Mouse (Mus musculus) heart, adult 2 months (tissue): ENCODE measurements at regions not wholly inside any gene's neighbourhood (a gene's known extent, or its start where the extent isn't known, plus 50 kb on each side); places are given as distances from the start of the nearest gene placed in this dataset.

ENCODE experiments used
- DNase-seq, 2 experiments: peaks; one replicate each; pipeline ENCODE4 v3.0.0; 2021
- H3K27ac ChIP-seq: fragments of 200-600 bp; 2 replicates; pipeline ENCODE4 v1.8.1; 2022
- H3K27me3 ChIP-seq: fragments of 200-500 bp; 2 replicates; pipeline ENCODE4 v1.6.1; 2012; ENCODE audit warnings: mild to moderate bottlenecking, low read length, inconsistent platforms, mixed read lengths; ENCODE audit not compliant: control insufficient read depth, insufficient read depth
- H3K36me3 ChIP-seq: fragments of 200-500 bp; 2 replicates; pipeline ENCODE4 v1.6.1; 2012; ENCODE audit warnings: low read length, inconsistent platforms; ENCODE audit not compliant: control insufficient read depth, insufficient read depth
- H3K4me1 ChIP-seq: fragments of 200-500 bp; 2 replicates; pipeline ENCODE4 v1.6.1; 2011; ENCODE audit warnings: low read length; ENCODE audit not compliant: control insufficient read depth, insufficient read depth
- H3K4me3 ChIP-seq: fragments of 200-600 bp; 2 replicates; pipeline ENCODE4 v1.8.1; 2022
- H3K79me2 ChIP-seq: fragments of 200-500 bp; replicated peaks from 2 replicates; pipeline ENCODE4 v1.6.1; 2012; ENCODE audit warnings: mild to moderate bottlenecking, inconsistent platforms, low read length, moderate library complexity, mixed read lengths; ENCODE audit not compliant: control insufficient read depth, insufficient read depth
- H3K9ac ChIP-seq: fragments of 200-500 bp; 2 replicates; pipeline ENCODE4 v1.6.1; 2012; ENCODE audit warnings: low read depth, mild to moderate bottlenecking, control low read depth, inconsistent platforms, low read length, mixed read lengths
- CTCF ChIP-seq: fragments of 200-600 bp; IDR thresholded peaks from 2 replicates; pipeline ENCODE4 v1.8.1; 2022; ENCODE audit warnings: antibody characterized with exemption, mild to moderate bottlenecking, moderate library complexity
- EP300 ChIP-seq: fragments of 200-500 bp; IDR thresholded peaks from 2 replicates; pipeline ENCODE4 v1.6.1; 2011; ENCODE audit warnings: low read depth, low read length, control low read depth; ENCODE audit not compliant: insufficient read depth
- POLR2A ChIP-seq: fragments of 200-500 bp; IDR thresholded peaks from 2 replicates; pipeline ENCODE4 v1.6.1; 2011; ENCODE audit warnings: mild to moderate bottlenecking, low read depth, low read length, control low read depth; ENCODE audit not compliant: insufficient read depth
- WGBS: fragments of 180-500 bp; shearing (Covaris S2); methylation state at CpG from one replicate; pipeline ENCODE4 v1.1.7; 2018; 5-methylcytosine and 5-hydroxymethylcytosine counted together
- intact Hi-C: fragments of 180-260 bp; cut with DNase I; formaldehyde crosslinking; loops from one replicate; pipeline ENCODE4 v1.15.1; 2025

DNA sequence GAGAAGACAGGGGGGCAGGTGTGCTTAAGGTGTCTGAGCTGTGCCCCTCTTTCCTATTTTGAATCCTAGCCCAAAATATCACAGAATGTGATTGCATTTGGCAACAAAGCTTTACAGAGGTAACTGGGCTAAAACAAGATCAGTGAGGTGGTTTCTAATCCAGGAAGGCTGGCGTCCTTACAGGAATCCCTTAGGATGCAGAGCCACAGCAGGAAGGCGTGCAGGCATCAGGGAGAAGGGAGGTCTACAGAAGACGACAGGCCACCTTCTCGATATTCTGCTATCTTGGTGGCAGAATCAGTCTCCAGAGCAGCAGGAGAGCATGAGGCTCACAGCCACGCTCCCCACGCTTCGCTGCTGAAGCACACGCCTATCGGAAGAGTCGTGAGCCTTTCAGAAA lies 189.6 kb upstream of the Serp2 start:
- DNase-seq = no peak
- H3K27me3 ChIP-seq = no peaks in the 10 kb centered on the region
- WGBS = 87% methylated on average over 10 of the region's 10 CpGs
- no peak overlapping the region for H3K4me3 ChIP-seq
- H3K79me2 ChIP-seq = no peaks in the 10 kb centered on the region
- intact Hi-C loops = no loop called here
- H3K9ac ChIP-seq = no peak overlapping the region
- no peak overlapping the region for H3K27ac ChIP-seq
- H3K36me3 ChIP-seq = no peaks in the 10 kb centered on the region
- H3K4me1 ChIP-seq = no peaks in the 10 kb centered on the region
- TF ChIP-seq EP300 (no peak), POLR2A (no peak), CTCF (no peak)

DNA sequence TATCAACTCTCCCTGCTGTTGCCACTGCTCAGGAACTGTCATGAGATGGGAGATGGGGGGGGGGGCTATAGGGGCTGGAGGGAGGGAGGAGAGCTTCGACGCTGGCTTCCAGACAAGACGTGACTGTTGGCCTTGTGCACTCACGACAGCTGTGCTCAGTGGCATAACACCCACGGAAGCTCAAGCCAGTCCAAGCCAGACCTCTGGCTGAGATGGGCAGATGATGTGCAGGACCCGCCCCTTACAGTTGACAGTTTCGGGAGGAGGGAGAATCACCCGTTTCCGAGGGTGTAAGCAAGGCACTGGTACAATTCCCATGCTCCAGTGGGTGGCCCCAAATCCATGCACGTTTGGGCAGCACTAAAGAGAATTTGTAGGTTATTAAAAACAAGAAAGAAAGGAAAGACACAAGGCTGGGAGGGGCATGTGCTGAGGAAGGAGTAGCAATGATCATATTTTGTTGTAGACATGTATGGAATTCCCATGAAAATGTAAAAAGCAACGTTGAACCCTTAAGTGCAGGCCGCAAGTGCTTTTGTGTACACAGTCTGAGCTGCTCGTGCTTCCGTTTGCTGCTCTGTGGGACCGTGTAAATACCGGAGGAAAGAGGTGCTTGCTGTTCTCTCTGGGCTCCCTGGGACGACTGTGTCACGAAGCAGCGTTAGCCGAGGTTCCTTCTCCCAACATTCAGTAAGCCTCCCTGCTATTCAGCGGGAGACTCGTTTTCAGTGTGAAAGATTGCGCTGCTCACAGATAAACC lies 188.2 kb upstream of the Serp2 start:
- Histone ChIP-seq H3K9ac (no peak overlapping the region), H3K79me2 (no peaks in the 10 kb centered on the region), H3K4me1 (no peaks in the 10 kb centered on the region), H3K4me3 (no peak overlapping the region), H3K27me3 (no peaks in the 10 kb centered on the region), H3K36me3 (no peaks in the 10 kb centered on the region), H3K27ac (no peak overlapping the region)
- DNase-seq = no peak
- intact Hi-C loops = no loop called here
- no peak for TF ChIP-seq CTCF
- TF ChIP-seq EP300 = no peak
- no peak for TF ChIP-seq POLR2A
- 77% methylated on average over 23 of the region's 23 CpGs for WGBS

GRCm38 (mm10) chr14:76742297-76742696 lies 185.6 kb upstream of the Serp2 start:
- WGBS = 58% methylated on average over 5 of the region's 5 CpGs
- intact Hi-C loops = no loop called here
- no peak overlapping the region for H3K9ac ChIP-seq

GRCm38 (mm10) chr14:76739836-76740597 lies 183.3 kb upstream of the Serp2 start:
- no peak overlapping the region for H3K4me3 ChIP-seq
- intact Hi-C loops = no loop called here

More at GRCm38 (mm10) chr14:76742297-76742696, 185.6 kb upstream of the Serp2 start:
- no peaks in the 10 kb centered on the region for H3K79me2 ChIP-seq
- TF ChIP-seq EP300 (no peak), CTCF (no peak), POLR2A (no peak)
- no peaks in the 10 kb centered on the region for H3K4me1 ChIP-seq
- H3K27ac ChIP-seq = no peak overlapping the region
- DNase-seq = no peak
- no peaks in the 10 kb centered on the region for H3K36me3 ChIP-seq
- no peak overlapping the region for H3K4me3 ChIP-seq
- H3K27me3 ChIP-seq = no peaks in the 10 kb centered on the region

GRCm38 (mm10) chr14:76735997-76736396 lies 179.3 kb upstream of the Serp2 start:
- intact Hi-C loops = loop anchor here (2.0 kb wide), 1 partner anchor 21 kb away; no protein-coding TSS in a partner anchor
- 92% methylated on average over 5 of the region's 5 CpGs for WGBS
- no peaks in the 10 kb centered on the region for H3K27me3 ChIP-seq
- no peak overlapping the region for H3K27ac ChIP-seq
- H3K4me1 ChIP-seq = peaks cover 3% of the 10 kb centered on the region
- no peak overlapping the region for H3K4me3 ChIP-seq
- TF ChIP-seq CTCF = no peak
- no peak for TF ChIP-seq POLR2A
- no peak for TF ChIP-seq EP300
- no peaks in the 10 kb centered on the region for H3K79me2 ChIP-seq
- H3K9ac ChIP-seq = no peak overlapping the region
- H3K36me3 ChIP-seq = no peaks in the 10 kb centered on the region; the same call in 1 of the 2 replicates
- no peak for DNase-seq

More at GRCm38 (mm10) chr14:76739836-76740597, 183.3 kb upstream of the Serp2 start:
- H3K9ac ChIP-seq = no peak overlapping the region
- peak; percentile 50 to 55 for DNase-seq
- no peaks in the 10 kb centered on the region for H3K4me1 ChIP-seq
- H3K36me3 ChIP-seq = no peaks in the 10 kb centered on the region; the same call in 1 of the 2 replicates
- WGBS = 50% methylated on average over 25 of the region's 25 CpGs
- no peak for TF ChIP-seq POLR2A
- TF ChIP-seq CTCF = peak; percentile 63
- H3K27ac ChIP-seq = no peak overlapping the region
- no peaks in the 10 kb centered on the region for H3K27me3 ChIP-seq
- no peaks in the 10 kb centered on the region for H3K79me2 ChIP-seq

- Histone ChIP-seq H3K9ac (no peak overlapping the region), H3K27me3 (no peaks in the 10 kb centered on the region), H3K27ac (no peak overlapping the region), H3K4me3 (no peak overlapping the region), H3K79me2 (no peaks in the 10 kb centered on the region), H3K36me3 (no peaks in the 10 kb centered on the region; the same call in 1 of the 2 replicates), H3K4me1 (peaks cover 3% of the 10 kb centered on the region)
- DNase-seq = no peak
- intact Hi-C loops = no loop called here
- TF ChIP-seq EP300 = no peak
- no peak for TF ChIP-seq CTCF
- no peak for TF ChIP-seq POLR2A
- 84% methylated on average over 4 of the region's 4 CpGs for WGBS
Measured at GRCm38 (mm10) chr14:76735107-76735506, 178.4 kb upstream of the Serp2 start.
